Mouse (Mus musculus) heart, embryonic 15.5 days (tissue): ENCODE data around the gene Slc44a2. TPM values are rescaled to one million over a fixed set of nuclear protein-coding genes. Genes with fewer than 3 reads are reported as not detected.
"Not testable (repeated sequence)": the region's sequence is repeated elsewhere in the genome, so short reads cannot be mapped to it uniquely, and the experiment has no call there.

Experiments
- ATAC-seq: fragments of 200-750 bp; cut with Nextera tagmentation; replicated peaks from 2 replicates; pipeline ENCODE4 v1.8.0; 2017; ENCODE audit warnings: low read depth, moderate TSS enrichment; ENCODE audit not compliant: insufficient number of reproducible peaks, insufficient read depth, low FRiP score
- H3K27ac ChIP-seq: fragments of 300-500 bp; sonication (generic); 2 replicates; pipeline ENCODE4 v1.5.1; 2015; ENCODE audit warnings: mild to moderate bottlenecking, inconsistent platforms
- H3K27me3 ChIP-seq: fragments of 300-500 bp; sonication (generic); 2 replicates; pipeline ENCODE4 v1.6.1; 2015; ENCODE audit warnings: inconsistent platforms
- H3K36me3 ChIP-seq: fragments of 300-500 bp; sonication (generic); 2 replicates; pipeline ENCODE4 v1.6.1; 2015; ENCODE audit warnings: mild to moderate bottlenecking, inconsistent platforms
- H3K4me1 ChIP-seq: fragments of 300-500 bp; sonication (generic); replicated peaks from 2 replicates; pipeline ENCODE4 v1.6.1; 2015; ENCODE audit warnings: inconsistent platforms
- H3K4me2 ChIP-seq: fragments of 300-500 bp; sonication (generic); 2 replicates; pipeline ENCODE4 v1.6.1; 2015; ENCODE audit warnings: inconsistent platforms, mild to moderate bottlenecking, moderate library complexity
- H3K4me3 ChIP-seq: fragments of 300-500 bp; sonication (generic); 2 replicates; pipeline ENCODE4 v1.5.1; 2015; ENCODE audit warnings: mild to moderate bottlenecking, inconsistent platforms
- H3K9ac ChIP-seq: fragments of 300-500 bp; sonication (generic); 2 replicates; pipeline ENCODE4 v1.6.1; 2015; ENCODE audit warnings: mild to moderate bottlenecking, inconsistent platforms
- H3K9me3 ChIP-seq: fragments of 300-500 bp; sonication (generic); replicated peaks from 2 replicates; pipeline ENCODE4 v1.6.1; 2016; ENCODE audit warnings: inconsistent platforms
- WGBS: fragments of 180-500 bp; shearing (Covaris S2); methylation state at CpG from one replicate; pipeline ENCODE4 v1.1.7; 2015; ENCODE audit warnings: mixed read lengths; 5-methylcytosine and 5-hydroxymethylcytosine counted together
- polyA plus RNA-seq: library from polyadenylated mRNA; unstranded; fragments of >200 nt; fragmentation: Nextera tagmentation; extraction: Ambion mirVana; gene quantifications from 2 replicates; pipeline ENCODE4 v1.2.1, GENCODE M21; 2015

The Slc44a2 gene
- polyA plus RNA-seq, 1 experiment from 2014 or later = 56.8 TPM

DNA sequence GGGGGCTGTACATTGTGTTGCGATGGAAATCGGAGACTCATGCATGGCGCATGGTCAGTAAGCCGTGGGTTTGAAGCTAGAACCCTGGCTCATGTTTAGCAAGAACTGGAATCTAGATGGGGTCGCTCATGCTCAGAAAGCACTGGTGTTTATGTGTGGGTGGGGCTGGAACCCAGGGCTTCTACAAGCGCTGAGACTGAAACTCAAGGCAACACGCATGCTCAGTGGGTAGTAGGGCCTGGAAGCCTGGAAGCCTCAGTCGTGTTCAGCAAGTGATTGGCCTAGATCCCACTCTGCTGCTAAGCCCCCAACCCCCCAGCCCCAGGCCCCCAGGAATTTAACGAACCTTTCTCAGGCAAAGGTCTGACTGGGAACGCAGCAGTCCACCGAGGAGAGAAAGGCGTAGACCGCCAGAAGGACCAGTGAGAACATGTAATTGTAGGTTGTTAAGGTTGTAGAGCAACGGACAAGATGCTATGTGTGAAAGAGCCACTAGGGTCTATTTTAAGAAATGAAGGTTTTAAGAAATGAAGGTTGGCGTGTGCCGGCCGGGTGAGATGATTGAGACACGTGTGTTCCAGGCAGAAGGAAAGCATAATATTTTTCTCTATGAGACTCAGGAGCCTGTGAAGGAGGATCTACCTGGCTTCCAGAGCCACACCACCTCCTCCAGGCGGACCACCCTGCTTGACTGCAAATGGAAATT, 1.9 kb downstream of the Slc44a2 start:
- Histone ChIP-seq H3K4me2 (peak overlapping the region; percentile 86), H3K27me3 (no peaks in the 10 kb centered on the region), H3K4me3 (peak overlapping the region; percentile 84), H3K9me3 (no peaks in the 10 kb centered on the region), H3K27ac (peak overlapping the region; percentile 78), H3K36me3 (peaks cover 5% of the 10 kb centered on the region; the same call in 1 of the 2 replicates), H3K9ac (peak overlapping the region; percentile 77; the same call in 1 of the 2 replicates), H3K4me1 (peaks cover 36% of the 10 kb centered on the region)
- 65% methylated on average over 19 of the region's 19 CpGs for WGBS
- no peak for ATAC-seq

DNA sequence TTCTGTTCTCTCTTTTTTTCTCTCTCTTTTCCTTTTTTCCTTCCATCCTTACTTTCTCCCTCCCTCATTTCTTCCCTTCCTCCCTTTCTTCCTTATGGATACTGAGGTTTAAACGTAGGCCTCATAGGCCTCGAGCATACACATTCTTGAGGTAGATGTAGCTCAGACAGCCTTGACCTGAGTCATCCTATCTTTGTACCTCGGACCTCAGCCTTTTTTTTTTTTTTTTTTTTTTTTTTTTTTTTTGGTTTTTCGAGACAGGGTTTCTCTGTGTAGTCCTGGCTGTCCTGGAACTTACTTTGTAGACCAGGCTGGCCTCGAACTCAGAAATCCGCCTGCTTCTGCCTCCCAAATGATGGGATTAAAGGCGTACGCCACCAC, 2.4 kb downstream of the Slc44a2 start:
- not testable (repeated sequence) for ATAC-seq
- H3K4me2 ChIP-seq = 0 out of 2 replicates have a peak overlapping the region, but pooled peaks have one; percentile 86

DNA sequence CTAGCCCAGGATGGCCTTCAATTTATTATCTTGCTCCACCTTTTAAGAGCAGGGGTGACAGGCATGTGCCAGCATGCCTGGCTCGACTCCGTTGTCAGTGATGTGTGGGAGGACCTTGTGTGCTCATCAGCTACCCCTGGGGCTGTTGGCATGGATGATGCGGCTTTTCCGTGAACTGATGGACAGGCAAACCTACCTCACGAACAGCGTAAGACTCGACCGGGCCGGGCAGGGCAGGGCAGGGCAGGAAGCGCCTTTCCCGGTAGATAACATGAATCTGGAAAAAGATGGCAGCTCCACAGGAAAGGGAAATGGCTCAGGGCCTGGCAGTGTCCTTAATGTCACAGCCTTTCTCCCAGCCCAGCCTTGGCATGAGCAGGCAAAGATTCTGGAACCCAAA, 3.8 kb downstream of the Slc44a2 start:
- no peak overlapping the region for H3K4me2 ChIP-seq
- H3K27ac ChIP-seq = no peak overlapping the region
- peaks cover 5% of the 10 kb centered on the region; the same call in 1 of the 2 replicates for H3K36me3 ChIP-seq
- no peaks in the 10 kb centered on the region for H3K9me3 ChIP-seq
- no peak overlapping the region for H3K9ac ChIP-seq
- H3K4me1 ChIP-seq = peaks cover 50% of the 10 kb centered on the region
- no peaks in the 10 kb centered on the region for H3K27me3 ChIP-seq
- WGBS = 81% methylated on average over 11 of the region's 11 CpGs
- no peak for ATAC-seq
- H3K4me3 ChIP-seq = no peak overlapping the region

More for the DNA sequence above, 2.4 kb downstream of the Slc44a2 start:
- 84% methylated on average over 8 of the region's 8 CpGs for WGBS
- not testable (repeated sequence) for H3K27me3 ChIP-seq, H3K4me3 ChIP-seq, H3K9me3 ChIP-seq, H3K36me3 ChIP-seq, H3K9ac ChIP-seq, H3K27ac ChIP-seq
- H3K4me1 ChIP-seq = peaks cover 40% of the 10 kb centered on the region

DNA sequence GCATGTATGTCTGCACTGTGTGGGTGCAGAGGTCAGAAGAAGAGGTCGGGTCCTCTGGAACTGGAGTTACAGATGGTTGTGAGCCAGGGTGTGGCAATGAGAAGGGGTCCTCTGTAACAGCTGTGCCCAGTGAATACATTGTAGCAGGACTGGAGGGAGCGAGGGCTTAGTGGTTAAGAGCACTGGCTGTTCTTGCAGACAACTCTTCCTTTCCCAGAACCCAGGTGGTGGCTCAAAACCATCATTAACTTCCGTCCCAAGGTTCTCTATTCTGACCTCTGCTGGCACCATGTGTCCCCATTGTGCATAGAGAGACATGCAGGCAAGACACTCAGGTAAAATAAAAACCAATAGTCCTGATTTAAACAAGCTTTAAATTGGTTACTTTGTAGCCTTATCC, 7.1 kb downstream of the Slc44a2 start:
- WGBS = 64% methylated on average over 3 of the region's 3 CpGs
- H3K4me2 ChIP-seq = no peak overlapping the region
- H3K9ac ChIP-seq = no peak overlapping the region
- H3K36me3 ChIP-seq = peaks cover 5% of the 10 kb centered on the region; the same call in 1 of the 2 replicates
- ATAC-seq = no peak
- peak overlapping the region; percentile 61; the same call in 1 of the 2 replicates for H3K27ac ChIP-seq
- H3K4me1 ChIP-seq = peaks cover 55% of the 10 kb centered on the region
- no peaks in the 10 kb centered on the region for H3K27me3 ChIP-seq
- H3K9me3 ChIP-seq = no peaks in the 10 kb centered on the region
- H3K4me3 ChIP-seq = no peak overlapping the region

DNA sequence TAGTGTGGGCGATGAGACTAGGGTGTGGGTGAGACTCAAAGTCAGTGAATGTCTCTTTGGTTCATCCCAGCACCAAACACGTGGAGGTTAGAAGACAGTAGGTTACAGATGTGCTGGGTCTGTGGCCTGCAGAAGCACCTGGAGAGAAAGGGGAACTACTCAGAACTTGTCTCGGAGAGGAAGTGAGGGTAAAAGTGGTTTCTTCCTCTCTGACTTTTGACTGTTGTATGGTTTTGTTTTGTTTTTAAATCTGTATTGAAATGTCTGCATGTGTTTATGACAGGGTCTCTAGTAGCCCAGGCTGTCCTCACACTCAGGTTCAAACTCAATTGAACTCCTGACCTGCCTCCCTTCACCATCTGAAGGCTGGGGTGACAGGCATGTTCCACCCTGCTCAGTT, 7.5 kb downstream of the Slc44a2 start:
- WGBS = 71% methylated on average over 3 of the region's 3 CpGs

DNA sequence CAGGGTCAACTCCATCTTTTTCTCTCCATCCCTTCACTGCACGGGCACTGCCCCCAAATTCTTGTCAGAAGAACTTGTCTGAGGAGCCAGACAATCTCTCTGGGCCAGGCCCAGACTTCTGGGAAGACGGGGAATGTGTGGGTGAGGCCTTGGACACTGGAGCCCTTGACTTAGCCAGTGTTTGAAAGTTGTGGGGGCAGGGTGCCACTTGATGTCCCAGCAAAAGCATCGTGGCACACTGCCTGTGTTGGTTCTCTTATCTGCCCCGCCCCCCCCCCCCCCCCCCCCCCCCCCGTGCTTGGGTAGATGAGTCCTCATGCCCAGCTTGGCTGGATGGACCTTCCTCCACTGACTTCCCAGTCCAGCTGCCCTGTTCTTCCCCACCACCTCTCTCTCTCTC, 8.5 kb downstream of the Slc44a2 start:
- no peak overlapping the region for H3K9ac ChIP-seq
- no peak overlapping the region for H3K4me3 ChIP-seq
- H3K36me3 ChIP-seq = peaks cover 5% of the 10 kb centered on the region; the same call in 1 of the 2 replicates
- H3K27ac ChIP-seq = peak overlapping the region; percentile 61
- H3K4me2 ChIP-seq = no peak overlapping the region
- 27% methylated on average over 3 of the region's 5 CpGs for WGBS
- H3K4me1 ChIP-seq = peaks cover 54% of the 10 kb centered on the region
- ATAC-seq = peak; percentile 67
- no peaks in the 10 kb centered on the region for H3K9me3 ChIP-seq
- H3K27me3 ChIP-seq = no peaks in the 10 kb centered on the region

More for the DNA sequence above, 7.5 kb downstream of the Slc44a2 start:
- H3K9ac ChIP-seq = no peak overlapping the region
- H3K36me3 ChIP-seq = peaks cover 5% of the 10 kb centered on the region; the same call in 1 of the 2 replicates
- H3K4me1 ChIP-seq = peaks cover 57% of the 10 kb centered on the region
- no peak overlapping the region for H3K4me3 ChIP-seq
- no peaks in the 10 kb centered on the region for H3K27me3 ChIP-seq
- H3K27ac ChIP-seq = peak overlapping the region; percentile 61; the same call in 1 of the 2 replicates
- H3K9me3 ChIP-seq = no peaks in the 10 kb centered on the region
- H3K4me2 ChIP-seq = no peak overlapping the region
- ATAC-seq = no peak

DNA sequence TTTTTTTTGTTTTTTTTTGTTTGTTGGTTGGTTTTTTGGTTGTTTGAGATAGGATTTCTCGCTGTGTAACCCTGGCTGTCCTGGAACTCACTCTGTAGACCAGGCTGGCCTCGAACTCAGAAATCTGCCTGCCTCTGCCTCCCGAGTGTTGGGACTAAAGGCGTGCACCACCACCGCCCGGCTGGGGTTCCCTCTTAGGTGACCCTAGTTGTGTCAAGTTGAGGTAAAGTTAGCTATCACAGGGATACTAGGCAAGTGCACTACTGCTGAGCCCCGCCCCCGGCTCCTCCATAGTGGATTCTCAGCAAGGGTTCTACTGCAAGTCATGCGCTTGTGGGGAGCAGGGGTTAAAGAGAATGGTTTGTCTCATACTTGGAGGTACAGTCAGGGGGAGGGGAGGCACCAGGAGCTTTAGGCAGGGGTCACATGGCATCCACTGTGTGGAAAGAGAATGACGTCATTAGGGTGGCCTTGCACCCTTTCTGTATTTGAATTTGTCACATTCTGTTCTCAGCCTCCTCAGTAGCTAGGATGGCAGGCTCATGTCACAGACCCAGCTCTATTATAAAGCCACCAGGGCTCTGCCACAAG, 9.3 kb downstream of the Slc44a2 start:
- 87% methylated on average over 10 of the region's 10 CpGs for WGBS
- no peak overlapping the region for H3K4me2 ChIP-seq
- no peak for ATAC-seq
- H3K9me3 ChIP-seq = no peaks in the 10 kb centered on the region
- H3K27me3 ChIP-seq = no peaks in the 10 kb centered on the region
- peaks cover 3% of the 10 kb centered on the region; the same call in 1 of the 2 replicates for H3K36me3 ChIP-seq
- H3K9ac ChIP-seq = no peak overlapping the region
- no peak overlapping the region for H3K4me3 ChIP-seq
- H3K4me1 ChIP-seq = peaks cover 52% of the 10 kb centered on the region
- peak overlapping the region; percentile 78 for H3K27ac ChIP-seq

DNA sequence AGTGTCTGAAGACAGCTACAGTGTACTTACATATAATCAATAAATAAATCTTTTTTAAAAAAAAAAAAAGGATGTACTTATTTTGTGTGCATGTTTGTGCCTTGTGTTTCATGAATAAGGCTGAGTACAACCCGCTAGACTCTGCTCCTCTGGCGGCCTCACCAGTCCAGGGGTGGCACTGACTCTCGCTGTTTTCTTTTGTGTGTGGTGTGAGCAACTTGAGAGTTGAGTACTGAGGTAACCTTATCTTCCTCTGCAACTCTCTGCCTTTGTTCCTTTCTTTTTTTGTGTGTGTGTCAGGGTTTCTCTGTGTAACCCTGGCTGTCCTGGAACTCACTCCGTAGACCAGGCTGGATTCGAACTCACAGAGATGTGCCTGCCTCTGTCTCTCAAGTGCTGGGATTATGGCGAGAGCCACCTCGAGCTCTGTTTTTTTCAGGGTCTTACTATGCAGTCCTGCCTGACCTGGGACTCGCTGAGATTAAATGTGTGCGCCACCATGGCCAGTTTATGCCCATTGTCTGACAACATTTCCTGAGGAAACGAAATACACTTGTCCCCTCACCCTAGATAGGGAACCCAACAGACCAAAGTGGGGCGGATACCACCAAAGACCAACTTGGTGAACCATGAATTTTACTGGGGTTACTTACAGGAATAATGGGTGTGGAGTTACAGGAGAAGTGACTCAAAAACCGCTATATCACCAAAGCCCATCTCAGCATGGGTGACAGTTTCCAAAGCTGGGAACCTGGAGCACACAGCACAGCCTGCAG, 11.1 kb downstream of the Slc44a2 start:
- Histone ChIP-seq H3K4me3 (no peak overlapping the region), H3K4me2 (no peak overlapping the region), H3K36me3 (no peaks in the 10 kb centered on the region), H3K9ac (no peak overlapping the region), H3K4me1 (peaks cover 62% of the 10 kb centered on the region), H3K27ac (peak overlapping the region; percentile 55), H3K9me3 (no peaks in the 10 kb centered on the region), H3K27me3 (no peaks in the 10 kb centered on the region)
- WGBS = 77% methylated on average over 12 of the region's 12 CpGs
- ATAC-seq = no peak

DNA sequence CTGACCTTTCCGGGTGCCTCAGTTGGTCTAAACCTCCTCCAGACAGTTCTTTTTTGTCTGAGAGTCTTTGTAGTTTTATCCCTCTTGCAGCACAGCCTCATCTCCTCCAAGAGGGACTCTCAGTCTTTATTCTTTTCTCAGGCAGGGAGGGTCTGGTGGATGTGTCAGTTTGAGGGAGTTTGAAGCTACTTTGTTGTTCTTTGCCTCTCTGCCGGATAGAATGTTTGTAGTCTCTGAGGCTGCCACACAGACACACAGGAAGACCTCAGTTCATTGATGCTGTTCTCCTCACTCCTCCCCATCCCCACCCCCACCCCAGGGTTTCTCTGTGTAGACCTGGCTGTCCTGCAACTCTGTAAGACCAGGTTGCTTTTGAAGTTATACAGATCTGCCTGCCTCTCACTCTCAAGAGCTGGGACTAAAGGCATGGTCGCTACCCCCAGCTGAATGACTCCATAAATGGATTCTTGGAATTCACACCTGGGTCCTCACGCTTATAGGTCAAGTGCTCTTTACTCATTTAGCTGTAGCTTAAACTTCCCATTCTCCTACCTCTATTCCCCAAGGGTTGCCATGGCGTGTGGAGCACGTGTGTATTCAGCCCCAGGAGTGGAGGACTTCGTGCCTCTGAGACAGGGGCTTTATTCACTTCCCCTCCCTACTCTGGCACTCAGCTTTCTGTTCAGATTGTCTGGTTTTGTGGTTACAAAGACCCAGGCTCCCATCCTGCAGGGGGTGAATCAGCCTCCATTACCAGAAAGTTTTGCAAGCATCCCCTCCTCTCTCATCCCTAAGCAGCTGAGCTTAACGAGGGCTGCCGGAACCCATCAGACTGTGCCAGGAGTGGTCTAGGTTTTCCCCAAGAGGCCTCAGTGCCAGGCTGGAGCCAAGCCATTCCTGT, 11.9 kb downstream of the Slc44a2 start:
- no peaks in the 10 kb centered on the region for H3K9me3 ChIP-seq
- no peak overlapping the region for H3K4me2 ChIP-seq
- H3K36me3 ChIP-seq = no peaks in the 10 kb centered on the region
- no peak overlapping the region for H3K4me3 ChIP-seq
- ATAC-seq = no peak
- no peak overlapping the region for H3K9ac ChIP-seq
- peak overlapping the region; percentile 55 for H3K27ac ChIP-seq
- peaks cover 59% of the 10 kb centered on the region for H3K4me1 ChIP-seq
- no peaks in the 10 kb centered on the region for H3K27me3 ChIP-seq
- 30% methylated on average over 9 of the region's 9 CpGs for WGBS

DNA sequence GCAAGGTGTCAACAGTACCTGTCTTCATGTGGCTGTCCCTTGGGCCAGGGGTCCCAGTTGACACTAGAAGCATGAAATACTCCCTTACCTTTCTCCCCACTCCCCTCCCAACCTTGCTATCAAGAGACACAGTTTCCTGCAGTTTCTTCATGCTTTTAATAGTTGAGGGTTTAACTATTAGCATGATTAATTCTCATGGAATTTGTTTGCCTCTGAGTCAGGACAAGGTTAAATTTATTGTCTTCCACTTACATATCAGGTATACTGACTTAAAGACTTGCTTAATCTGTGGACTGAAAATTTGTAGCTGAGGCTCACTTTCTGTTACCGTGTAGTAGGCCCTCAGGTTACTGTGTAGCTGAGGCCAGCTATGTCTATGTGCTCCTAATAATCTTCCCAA, 13.0 kb downstream of the Slc44a2 start:
- ATAC-seq = no peak
- Histone ChIP-seq H3K27me3 (no peaks in the 10 kb centered on the region), H3K4me3 (no peak overlapping the region), H3K36me3 (no peaks in the 10 kb centered on the region), H3K9ac (no peak overlapping the region), H3K4me2 (no peak overlapping the region), H3K4me1 (peaks cover 55% of the 10 kb centered on the region), H3K9me3 (no peaks in the 10 kb centered on the region), H3K27ac (peak overlapping the region; percentile 55; the same call in 1 of the 2 replicates)
- WGBS = 84% methylated on average over 1 of the region's 1 CpGs
